Mouse (Mus musculus) stomach, postnatal 0 days (tissue): Measurements from ENCODE around the gene Ccnb2. TPM values are rescaled to one million over a fixed set of nuclear protein-coding genes. Genes with fewer than 3 reads are reported as not detected.

Source experiments
- ATAC-seq: fragments of 200-750 bp; cut with Nextera tagmentation; 2 replicates; pipeline ENCODE4 v1.8.0; 2017; ENCODE audit not compliant: low FRiP score, low TSS enrichment
- DNase-seq: peaks from one replicate; pipeline ENCODE4 v3.0.0-alpha.2; 2016; ENCODE audit warnings: low spot score
- H3K27ac ChIP-seq: fragments of 300-500 bp; sonication (generic); replicated peaks from 2 replicates; pipeline ENCODE4 v1.5.1; 2014; ENCODE audit warnings: mild to moderate bottlenecking, control low read depth
- H3K27me3 ChIP-seq: fragments of 300-500 bp; sonication (generic); 2 replicates; pipeline ENCODE4 v1.6.1; 2014; ENCODE audit warnings: low read length; ENCODE audit not compliant: control insufficient read depth, insufficient read depth
- H3K36me3 ChIP-seq: fragments of 300-500 bp; sonication (generic); 2 replicates; pipeline ENCODE4 v1.6.1; 2014; ENCODE audit warnings: low read length, mixed read lengths; ENCODE audit not compliant: control insufficient read depth, insufficient read depth
- H3K4me1 ChIP-seq: fragments of 300-500 bp; sonication (generic); replicated peaks from 2 replicates; pipeline ENCODE4 v1.6.1; 2014; ENCODE audit warnings: antibody characterized with exemption; ENCODE audit not compliant: control insufficient read depth, insufficient read depth
- H3K4me2 ChIP-seq: fragments of 300-500 bp; sonication (generic); replicated peaks from 2 replicates; pipeline ENCODE4 v1.6.1; 2014; ENCODE audit warnings: low read depth, mild to moderate bottlenecking, control low read depth, moderate library complexity
- H3K4me3 ChIP-seq: fragments of 300-500 bp; sonication (generic); 2 replicates; pipeline ENCODE4 v1.5.1; 2014; ENCODE audit warnings: low read depth, low read length, control low read depth
- H3K9ac ChIP-seq: fragments of 300-500 bp; sonication (generic); 2 replicates; pipeline ENCODE4 v1.6.1; 2014; ENCODE audit warnings: mild to moderate bottlenecking, low read length, control low read depth, mixed read lengths
- H3K9me3 ChIP-seq: fragments of 300-500 bp; sonication (generic); 2 replicates; pipeline ENCODE4 v1.6.1; 2016; ENCODE audit warnings: low read length; ENCODE audit not compliant: control insufficient read depth
- CTCF ChIP-seq: IDR thresholded peaks from 2 replicates; pipeline ENCODE4 v1.5.1; 2016; ENCODE audit warnings: antibody characterized with exemption, low read depth, mild to moderate bottlenecking, moderate library complexity
- EP300 ChIP-seq: optimal IDR thresholded peaks from 2 replicates; pipeline ENCODE3; 2016; ENCODE audit warnings: antibody characterized with exemption
- WGBS: fragments of 180-500 bp; shearing (Covaris S2); extraction: QIAGEN DNeasy Blood & Tissue Kit; methylation state at CpG from one replicate; pipeline ENCODE4 v1.1.7; 2014; 5-methylcytosine and 5-hydroxymethylcytosine counted together
- polyA plus RNA-seq: library from polyadenylated mRNA; unstranded; fragments of >200 nt; fragmentation: Nextera tagmentation; extraction: Ambion mirVana; gene quantifications from 2 replicates; pipeline ENCODE4 v1.2.1, GENCODE M21; 2015

Ccnb2 gene
- polyA plus RNA-seq, 1 experiment from 2014 or later, result 46.3 TPM

DNA sequence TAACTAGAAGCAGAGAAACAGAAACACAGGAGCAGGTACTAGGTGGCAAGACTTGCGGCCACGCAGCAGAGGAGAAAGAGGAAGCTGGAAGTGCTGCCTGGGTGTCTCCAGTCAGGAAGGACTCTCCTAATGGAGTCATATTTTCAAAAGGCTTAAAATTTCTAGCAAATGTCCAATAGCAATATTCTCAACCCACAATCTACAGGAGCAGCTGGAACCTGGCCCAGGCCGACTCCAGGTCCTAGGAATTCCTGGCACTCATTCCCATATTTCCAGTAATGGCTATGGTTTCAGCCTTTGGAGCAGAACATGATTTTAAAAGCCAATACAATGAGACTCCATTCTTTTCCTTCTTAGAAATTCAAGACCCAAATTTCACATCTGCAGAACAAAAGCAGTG, 31.8 kb downstream of the Ccnb2 start:
- Histone ChIP-seq H3K4me2 (no peak overlapping the region), H3K4me1 (no peaks in the 10 kb centered on the region), H3K9me3 (no peaks in the 10 kb centered on the region), H3K36me3 (peaks cover 10% of the 10 kb centered on the region; the same call in 1 of the 2 replicates), H3K4me3 (no peak overlapping the region), H3K27me3 (no peaks in the 10 kb centered on the region), H3K27ac (no peak overlapping the region; the same call in 1 of the 2 replicates), H3K9ac (no peak overlapping the region)
- 65% methylated on average over 3 of the region's 3 CpGs for WGBS
- DNase-seq (no peak), ATAC-seq (no peak)
- TF ChIP-seq CTCF (no peak), EP300 (no peak)

DNA sequence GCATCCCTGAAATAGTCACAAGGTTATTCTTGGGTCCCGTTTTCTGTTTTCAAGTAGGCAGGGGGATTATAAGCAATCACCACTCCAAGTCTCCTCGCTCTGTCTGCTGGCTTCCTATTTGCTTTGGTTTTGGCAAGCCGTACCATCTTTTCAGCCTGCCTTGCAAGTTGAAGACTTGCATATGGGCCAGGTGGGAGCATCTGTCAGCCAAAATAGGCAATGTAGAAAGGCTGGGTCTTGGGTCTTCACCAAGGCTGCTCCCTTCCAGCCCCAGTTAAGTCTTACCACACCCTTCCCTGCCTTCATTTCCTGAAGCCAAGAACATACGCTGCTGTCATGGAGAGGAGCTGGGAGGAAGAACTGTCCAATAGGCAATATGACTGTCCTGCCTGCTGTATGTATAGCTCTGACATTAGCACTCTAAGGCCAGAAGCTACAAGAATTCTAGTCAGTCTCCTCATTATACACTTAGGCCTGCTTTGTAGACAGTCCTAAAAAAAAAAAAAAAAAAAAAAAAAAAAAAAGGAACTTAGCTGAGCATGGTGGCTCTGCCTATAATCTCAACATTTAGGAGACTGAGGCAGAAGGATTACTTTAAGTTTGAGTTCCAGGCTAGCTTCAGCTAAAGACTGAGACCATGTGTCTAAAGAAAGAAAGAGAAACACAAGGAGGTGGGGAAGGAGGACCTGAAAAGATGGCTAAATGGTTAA, 33.8 kb downstream of the Ccnb2 start:
- Histone ChIP-seq H3K27me3 (no peaks in the 10 kb centered on the region), H3K4me3 (no peak overlapping the region), H3K27ac (no peak overlapping the region), H3K9ac (no peak overlapping the region), H3K4me2 (no peak overlapping the region), H3K36me3 (peaks cover 9% of the 10 kb centered on the region; the same call in 1 of the 2 replicates), H3K9me3 (no peaks in the 10 kb centered on the region), H3K4me1 (no peaks in the 10 kb centered on the region)
- DNase-seq (no peak), ATAC-seq (no peak)
- WGBS, result 65% methylated on average over 4 of the region's 4 CpGs
- TF ChIP-seq CTCF (no peak), EP300 (no peak)

DNA sequence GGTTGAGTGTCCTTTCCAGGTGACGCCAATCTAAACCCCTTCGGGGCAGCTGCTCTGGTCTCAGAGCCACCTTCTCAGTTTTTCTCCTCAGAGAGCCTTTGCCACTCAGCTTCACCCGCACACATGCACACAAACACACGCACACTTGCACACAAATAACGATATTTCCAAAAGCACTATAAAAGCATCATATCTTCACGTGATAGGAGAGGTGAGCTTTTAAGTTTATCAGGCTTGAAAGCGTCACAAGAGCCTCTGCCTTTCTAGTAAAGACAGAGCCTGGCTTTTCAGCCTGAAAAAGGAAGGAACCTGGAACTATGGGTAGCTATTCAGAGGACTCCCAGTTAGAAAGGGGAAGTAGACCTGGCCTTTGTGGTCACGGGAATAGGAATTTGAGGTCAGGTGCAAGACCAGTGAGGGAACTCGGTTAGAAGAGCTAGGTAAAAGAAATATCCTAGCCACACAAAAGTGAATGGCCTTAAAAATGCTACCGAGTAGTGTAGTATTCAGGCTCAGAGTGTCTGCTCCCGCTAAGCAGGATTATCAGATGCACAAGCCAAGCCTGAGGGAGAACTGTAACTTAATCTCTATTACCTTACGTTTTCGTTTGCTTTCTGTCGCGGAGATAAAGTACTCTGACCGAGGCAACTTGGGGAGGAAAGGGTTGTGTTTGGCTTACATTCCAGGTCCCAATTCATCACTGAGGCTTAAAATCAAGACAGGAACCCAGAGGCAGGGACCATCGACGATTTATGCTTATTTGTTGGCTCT, 36.2 kb downstream of the Ccnb2 start:
- 56% methylated on average over 18 of the region's 18 CpGs for WGBS
- H3K4me3 ChIP-seq, result no peak overlapping the region
- no peak overlapping the region for H3K9ac ChIP-seq
- H3K4me2 ChIP-seq, result no peak overlapping the region
- no peaks in the 10 kb centered on the region for H3K4me1 ChIP-seq
- no peak for ATAC-seq
- H3K9me3 ChIP-seq, result no peaks in the 10 kb centered on the region
- DNase-seq, result no peak
- no peaks in the 10 kb centered on the region for H3K27me3 ChIP-seq
- peaks cover 14% of the 10 kb centered on the region; the same call in 1 of the 2 replicates for H3K36me3 ChIP-seq
- no peak overlapping the region for H3K27ac ChIP-seq
- TF ChIP-seq CTCF (no peak), EP300 (no peak)

DNA sequence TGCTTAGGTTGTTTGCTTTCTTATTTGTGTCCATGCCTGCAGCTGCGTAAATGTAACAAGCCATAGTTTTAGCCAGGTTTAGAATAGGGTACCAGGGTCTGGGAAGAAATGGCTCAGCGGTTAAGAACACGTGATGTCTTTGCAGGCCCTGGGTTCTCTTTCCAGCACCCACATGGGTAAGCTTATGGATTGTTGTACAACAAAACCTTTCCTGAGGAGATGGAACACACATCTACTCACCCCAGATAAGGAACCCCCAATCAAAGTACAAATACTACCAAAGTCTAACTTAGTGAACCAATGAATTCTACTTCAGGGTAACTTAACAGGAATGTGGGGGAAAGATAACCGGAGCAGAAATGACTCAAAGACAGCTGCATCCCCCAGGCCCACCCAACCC, 36.9 kb downstream of the Ccnb2 start:
- no peak for TF ChIP-seq CTCF
- no peak for TF ChIP-seq EP300
- ATAC-seq, result no peak
- Histone ChIP-seq H3K4me3 (no peak overlapping the region), H3K9me3 (no peaks in the 10 kb centered on the region), H3K27me3 (no peaks in the 10 kb centered on the region), H3K27ac (no peak overlapping the region), H3K9ac (no peak overlapping the region), H3K4me2 (no peak overlapping the region), H3K4me1 (no peaks in the 10 kb centered on the region), H3K36me3 (peaks cover 10% of the 10 kb centered on the region; the same call in 1 of the 2 replicates)
- 91% methylated on average over 4 of the region's 4 CpGs for WGBS
- DNase-seq, result no peak

DNA sequence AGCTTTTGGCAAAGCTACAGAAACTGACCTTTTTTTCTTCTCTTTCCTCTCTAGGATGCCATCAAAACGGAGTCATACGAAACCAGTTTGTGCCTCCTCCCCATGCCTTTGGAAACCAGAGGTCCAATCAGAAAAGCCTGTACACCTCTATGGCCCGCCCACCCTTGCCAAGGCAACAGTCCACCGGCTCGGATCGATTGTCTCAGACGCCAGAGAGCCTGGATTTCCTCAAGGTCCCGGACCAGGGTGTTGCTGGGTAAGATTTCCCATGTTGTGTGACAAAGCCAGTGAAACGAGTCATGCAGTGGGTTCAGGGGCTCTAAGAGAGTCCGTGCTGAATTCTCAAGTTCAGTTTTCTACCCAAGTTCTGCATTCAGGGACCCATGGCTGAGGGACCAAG, 37.6 kb downstream of the Ccnb2 start:
- Histone ChIP-seq H3K9ac (no peak overlapping the region), H3K27ac (no peak overlapping the region), H3K4me3 (no peak overlapping the region), H3K4me1 (no peaks in the 10 kb centered on the region), H3K9me3 (no peaks in the 10 kb centered on the region), H3K27me3 (no peaks in the 10 kb centered on the region), H3K36me3 (peaks cover 11% of the 10 kb centered on the region; the same call in 1 of the 2 replicates), H3K4me2 (no peak overlapping the region)
- ATAC-seq (no peak), DNase-seq (no peak)
- WGBS, result 81% methylated on average over 10 of the region's 10 CpGs
- TF ChIP-seq CTCF, result no peak
- TF ChIP-seq EP300, result no peak

DNA sequence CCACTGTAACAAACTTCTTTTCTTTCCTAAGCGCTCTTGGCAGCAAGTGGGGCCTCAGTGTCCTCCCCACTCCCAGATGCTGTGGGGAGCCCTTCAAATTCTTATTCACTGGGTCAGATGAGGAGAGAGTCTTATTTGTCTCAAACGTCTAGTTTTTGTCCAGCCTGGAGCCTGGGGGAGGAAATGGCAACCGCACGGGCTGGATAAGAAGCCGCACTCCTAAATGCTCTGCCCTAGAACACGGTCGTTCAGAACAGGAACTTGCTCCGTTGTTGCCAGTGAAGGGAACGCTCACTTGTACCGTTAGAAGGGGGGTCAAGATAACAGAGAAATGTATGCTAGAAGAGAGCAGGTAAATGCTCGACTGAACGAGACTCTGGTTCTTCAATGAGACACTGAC, 39.3 kb downstream of the Ccnb2 start:
- no peak overlapping the region for H3K9ac ChIP-seq
- no peak for TF ChIP-seq EP300
- no peak for TF ChIP-seq CTCF
- H3K36me3 ChIP-seq, result peaks cover 18% of the 10 kb centered on the region
- H3K9me3 ChIP-seq, result no peaks in the 10 kb centered on the region
- DNase-seq (no peak), ATAC-seq (no peak)
- no peak overlapping the region for H3K4me2 ChIP-seq
- H3K4me3 ChIP-seq, result no peak overlapping the region
- H3K4me1 ChIP-seq, result no peaks in the 10 kb centered on the region
- WGBS, result 79% methylated on average over 12 of the region's 12 CpGs
- H3K27ac ChIP-seq, result no peak overlapping the region
- H3K27me3 ChIP-seq, result no peaks in the 10 kb centered on the region
